Mouse (Mus musculus) ES-E14 (cell line): ENCODE measurements around the gene Ppm1k. TPM values are rescaled to one million over a fixed set of nuclear protein-coding genes. Genes with fewer than 3 reads are reported as not detected.
"Not testable (repeated sequence)": the region's sequence is repeated elsewhere in the genome, so short reads cannot be mapped to it uniquely, and the experiment has no call there.

Source experiments
- DNase-seq: peaks from one replicate; pipeline ENCODE4 v3.0.0-alpha.2; 2013; ENCODE audit warnings: low read depth, low spot score
- H3K27ac ChIP-seq: 2 replicates; pipeline ENCODE4 v1.5.1; 2012; ENCODE audit warnings: low read depth, mild to moderate bottlenecking, low read length, moderate library complexity, mixed read lengths; ENCODE audit not compliant: poor library complexity, insufficient read depth, severe bottlenecking
- H3K36me3 ChIP-seq: 2 replicates; pipeline ENCODE4 v1.6.1; 2012; ENCODE audit warnings: mild to moderate bottlenecking, low read length, moderate library complexity, mixed read lengths; ENCODE audit not compliant: control insufficient read depth, poor library complexity, insufficient read depth, severe bottlenecking
- H3K4me1 ChIP-seq, 2 experiments: fragments of 150-350 bp in 1 of 2; sonication (generic) in 1 of 2; 2 replicates each; pipeline ENCODE4 v1.6.1; 2012; ENCODE audit warnings: low read length in 2 of 2, mild to moderate bottlenecking in 1 of 2, mixed read lengths in 1 of 2; ENCODE audit not compliant: control insufficient read depth in 2 of 2, insufficient read depth in 2 of 2, poor library complexity in 1 of 2
- H3K4me3 ChIP-seq, 2 experiments: fragments of 150-350 bp in 1 of 2; sonication (generic) in 1 of 2; 2 replicates each; pipeline ENCODE4 v1.5.1; 2012; ENCODE audit warnings: low read length in 2 of 2, low read depth in 1 of 2, mild to moderate bottlenecking in 1 of 2, mixed read lengths in 1 of 2; ENCODE audit not compliant: insufficient read depth in 1 of 2, poor library complexity in 1 of 2, severe bottlenecking in 1 of 2
- H3K9ac ChIP-seq: 2 replicates; pipeline ENCODE4 v1.6.1; 2012; ENCODE audit warnings: low read depth, mild to moderate bottlenecking, low read length, mixed read lengths; ENCODE audit not compliant: poor library complexity, insufficient read depth, severe bottlenecking
- H3K9me3 ChIP-seq: fragments of 150-350 bp; sonication (generic); 2 replicates; pipeline ENCODE4 v1.6.1; 2012; ENCODE audit warnings: low read depth, mild to moderate bottlenecking, low read length; ENCODE audit not compliant: control insufficient read depth, insufficient read depth
- CHD2 ChIP-seq: IDR thresholded peaks from 2 replicates; pipeline ENCODE4 v1.6.1; 2014; ENCODE audit warnings: mild to moderate bottlenecking, low read depth, low read length, inconsistent platforms
- HCFC1 ChIP-seq: IDR thresholded peaks from 2 replicates; pipeline ENCODE4 v1.6.1; 2012; ENCODE audit warnings: low read length, inconsistent platforms, borderline replicate concordance; ENCODE audit not compliant: insufficient read depth
- MAFK ChIP-seq: IDR thresholded peaks from 2 replicates; pipeline ENCODE4 v1.6.1; 2014; ENCODE audit warnings: mild to moderate bottlenecking, low read depth, low read length, inconsistent platforms; ENCODE audit not compliant: insufficient read depth
- ZC3H11A ChIP-seq: IDR thresholded peaks from 2 replicates; pipeline ENCODE4 v1.6.1; 2012; ENCODE audit warnings: low read depth, mild to moderate bottlenecking, inconsistent platforms, low read length, borderline replicate concordance
- ZNF384 ChIP-seq: IDR thresholded peaks from 2 replicates; pipeline ENCODE4 v1.6.1; 2012; ENCODE audit warnings: low read depth, low read length, inconsistent platforms
- in situ Hi-C, 2 experiments: fragments of 600-800 bp; cut with MboI; formaldehyde crosslinking; loops; one replicate each; pipeline ENCODE4 v1.15.1; 2025; ENCODE audit warnings: low sequenced_read_pairs in 2 of 2, inconsistent platforms in 1 of 2; ENCODE audit not compliant: unreplicated experiment in 2 of 2
- total RNA-seq: library from RNA; depleted of rRNA; stranded (reverse); fragments of 300-350 nt; gene quantifications from 2 replicates; pipeline ENCODE4 v1.2.3, GENCODE M21; 2012

Gene Ppm1k
- total RNA-seq, 1 experiment: 3.5 TPM

- no peak overlapping the region for H3K9ac ChIP-seq
- in situ Hi-C loops: no loop called here
- DNase-seq: no peak
These were observed 22.6 kb upstream of the Ppm1k start for GRCm38 (mm10) chr6:57557796-57558317.

GRCm38 (mm10) chr6:57551211-57551796 is 16.0 kb upstream of the Ppm1k start:
- no peaks in the 10 kb centered on the region for H3K9me3 ChIP-seq
- no peaks in the 10 kb centered on the region for H3K4me1 ChIP-seq
- DNase-seq: no peak
- no peaks in the 10 kb centered on the region for H3K36me3 ChIP-seq
- no peak overlapping the region for H3K9ac ChIP-seq
- in situ Hi-C loops: no loop called here
- no peak for TF ChIP-seq ZC3H11A
- no peak for TF ChIP-seq ZNF384
- TF ChIP-seq CHD2: no peak
- TF ChIP-seq MAFK: no peak
- no peak for TF ChIP-seq HCFC1
- H3K4me3 ChIP-seq: no peak overlapping the region
- no peak overlapping the region for H3K27ac ChIP-seq

More at GRCm38 (mm10) chr6:57557796-57558317, 22.6 kb upstream of the Ppm1k start:
- Histone ChIP-seq H3K4me1 (no peaks in the 10 kb centered on the region), H3K36me3 (no peaks in the 10 kb centered on the region), H3K4me3 (no peak overlapping the region), H3K27ac (no peak overlapping the region), H3K9me3 (no peaks in the 10 kb centered on the region)
- TF ChIP-seq MAFK (no peak), CHD2 (no peak), HCFC1 (no peak), ZNF384 (no peak), ZC3H11A (no peak)

- DNase-seq: no peak
- no peak for TF ChIP-seq HCFC1
- no peak for TF ChIP-seq ZC3H11A
- TF ChIP-seq CHD2: no peak
- TF ChIP-seq ZNF384: no peak
- no peak for TF ChIP-seq MAFK
- H3K36me3 ChIP-seq: no peaks in the 10 kb centered on the region
- in situ Hi-C loops: loop anchor here in 1 of 2 experiments (25.0 kb wide), 1 partner anchor 733 kb away; no protein-coding TSS in a partner anchor
- no peaks in the 10 kb centered on the region for H3K9me3 ChIP-seq
- H3K4me1 ChIP-seq: no peaks in the 10 kb centered on the region
- H3K4me3 ChIP-seq: no peak overlapping the region
- no peak overlapping the region for H3K9ac ChIP-seq
- H3K27ac ChIP-seq: no peak overlapping the region
These were observed 9.6 kb upstream of the Ppm1k start for GRCm38 (mm10) chr6:57544866-57545265.

- not testable (repeated sequence) for DNase-seq, H3K27ac ChIP-seq, H3K9ac ChIP-seq, H3K36me3 ChIP-seq, H3K9me3 ChIP-seq, H3K4me3 ChIP-seq, H3K4me1 ChIP-seq
- in situ Hi-C loops: loop anchor here in 1 of 2 experiments (25.0 kb wide), 1 partner anchor 731 kb away; no protein-coding TSS in a partner anchor
These were observed 8.3 kb upstream of the Ppm1k start for GRCm38 (mm10) chr6:57543591-57543990.
